Mouse (Mus musculus) T-cell, adult 2 months (primary cell): ENCODE results near the gene Agr2.

Source experiments
- DNase-seq: peaks from one replicate; pipeline ENCODE4 v3.0.0; 2022; ENCODE audit warnings: low spot score

The Agr2 gene

GRCm38 (mm10) chr12:36027171-36027570 lies 34.5 kb downstream of the Agr2 start:
- no peak for DNase-seq

- no peak for DNase-seq
These were observed 36.4 kb downstream of the Agr2 start for GRCm38 (mm10) chr12:36028968-36029645.

- DNase-seq = no peak
These were observed 37.0 kb downstream of the Agr2 start for GRCm38 (mm10) chr12:36029687-36030086.

GRCm38 (mm10) chr12:36030660-36031363 lies 38.1 kb downstream of the Agr2 start:
- DNase-seq = no peak

- no peak for DNase-seq
These were observed 39.7 kb downstream of the Agr2 start for GRCm38 (mm10) chr12:36032419-36032818.

- no peak for DNase-seq
These were observed 42.8 kb downstream of the Agr2 start for GRCm38 (mm10) chr12:36035501-36035900.

GRCm38 (mm10) chr12:36036121-36036520 lies 43.4 kb downstream of the Agr2 start:
- no peak for DNase-seq

GRCm38 (mm10) chr12:36036776-36037175 lies 44.1 kb downstream of the Agr2 start:
- DNase-seq = peak; percentile 15

GRCm38 (mm10) chr12:36039541-36040084 lies 46.9 kb downstream of the Agr2 start:
- DNase-seq = peak; percentile 66

GRCm38 (mm10) chr12:36040571-36041280 lies 48.0 kb downstream of the Agr2 start:
- DNase-seq = peak; percentile 10

GRCm38 (mm10) chr12:36041281-36041589 lies 48.5 kb downstream of the Agr2 start:
- DNase-seq = no peak

- DNase-seq = peak; percentile 69
These were observed 49.1 kb downstream of the Agr2 start for GRCm38 (mm10) chr12:36041703-36042347.

- DNase-seq = peak; percentile 92
These were observed 49.7 kb downstream of the Agr2 start, which contains the start of gene Tspan13 for GRCm38 (mm10) chr12:36042348-36042778. Tspan13 (minus strand) TSS chr12:36042500.

GRCm38 (mm10) chr12:36044691-36045090 lies 52.0 kb downstream of the Agr2 start:
- DNase-seq = no peak

- DNase-seq = no peak
These were observed 53.5 kb downstream of the Agr2 start for GRCm38 (mm10) chr12:36046196-36046595.

GRCm38 (mm10) chr12:36047593-36047992 lies 54.9 kb downstream of the Agr2 start:
- no peak for DNase-seq

- DNase-seq = no peak
These were observed 57.6 kb downstream of the Agr2 start for GRCm38 (mm10) chr12:36050276-36050675.
